Mouse (Mus musculus) limb, embryonic 15.5 days (tissue): ENCODE data around the gene Lgr4. TPM values are rescaled to one million over a fixed set of nuclear protein-coding genes. Genes with fewer than 3 reads are reported as not detected.
A peak's percentile ranks its signal among the peaks of the same experiment; 100 is the strongest.

Source experiments
- ATAC-seq: fragments of 200-750 bp; cut with Nextera tagmentation; 2 replicates; pipeline ENCODE4 v1.8.0; 2017; ENCODE audit warnings: low read depth, moderate TSS enrichment; ENCODE audit not compliant: insufficient number of reproducible peaks, low FRiP score, low TSS enrichment
- H3K27ac ChIP-seq: fragments of 300-500 bp; sonication (generic); 2 replicates; pipeline ENCODE4 v1.5.1; 2015; ENCODE audit warnings: moderate library complexity, mild to moderate bottlenecking, inconsistent platforms
- H3K27me3 ChIP-seq: fragments of 300-500 bp; sonication (generic); 2 replicates; pipeline ENCODE4 v1.6.1; 2015; ENCODE audit warnings: inconsistent platforms
- H3K36me3 ChIP-seq: fragments of 300-500 bp; sonication (generic); 2 replicates; pipeline ENCODE4 v1.6.1; 2015; ENCODE audit warnings: inconsistent platforms
- H3K4me1 ChIP-seq: fragments of 300-500 bp; sonication (generic); 2 replicates; pipeline ENCODE4 v1.6.1; 2015; ENCODE audit warnings: inconsistent platforms
- H3K4me2 ChIP-seq: fragments of 300-500 bp; sonication (generic); 2 replicates; pipeline ENCODE4 v1.6.1; 2015; ENCODE audit warnings: mild to moderate bottlenecking, inconsistent platforms
- H3K4me3 ChIP-seq: fragments of 300-500 bp; sonication (generic); 2 replicates; pipeline ENCODE4 v1.5.1; 2015; ENCODE audit warnings: mild to moderate bottlenecking, inconsistent platforms
- H3K9ac ChIP-seq: fragments of 300-500 bp; sonication (generic); 2 replicates; pipeline ENCODE4 v1.6.1; 2015; ENCODE audit warnings: inconsistent platforms
- H3K9me3 ChIP-seq: fragments of 300-500 bp; sonication (generic); 2 replicates; pipeline ENCODE4 v1.6.1; 2016; ENCODE audit warnings: inconsistent platforms
- WGBS: fragments of 180-500 bp; shearing (Covaris S2); methylation state at CpG from one replicate; pipeline ENCODE4 v1.1.7; 2015; 5-methylcytosine and 5-hydroxymethylcytosine counted together
- polyA plus RNA-seq: library from polyadenylated mRNA; unstranded; fragments of >200 nt; fragmentation: Nextera tagmentation; extraction: Ambion mirVana; gene quantifications from 2 replicates; pipeline ENCODE4 v1.2.1, GENCODE M21; 2015

Gene Lgr4
- polyA plus RNA-seq, 1 experiment from 2014 or later: 15.1 TPM

DNA sequence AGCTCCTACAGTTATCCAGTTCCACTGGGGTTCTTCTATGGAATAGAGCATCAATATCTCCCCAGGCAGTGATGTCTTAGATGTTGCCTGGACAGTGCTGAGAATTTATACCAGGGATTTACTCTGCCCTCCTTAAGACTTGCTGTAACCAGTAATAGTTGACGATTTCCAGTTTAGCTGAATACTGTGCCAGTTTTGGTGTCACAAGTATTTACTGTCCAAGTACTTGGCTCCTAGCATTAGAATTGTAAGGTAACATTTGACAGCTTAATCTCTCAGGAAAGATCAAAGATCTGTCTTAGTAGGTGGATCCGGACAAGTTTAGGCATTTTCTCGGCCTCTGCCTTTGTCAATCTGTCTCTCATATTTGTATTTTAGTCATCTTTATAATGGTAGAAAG, 5.6 kb downstream of the Lgr4 start:
- no peak overlapping the region for H3K4me2 ChIP-seq
- peaks cover 5% of the 10 kb centered on the region; the same call in 1 of the 2 replicates for H3K36me3 ChIP-seq

GRCm38 (mm10) chr2:109923945-109924344, 6.5 kb downstream of the Lgr4 start:
- H3K4me1 ChIP-seq: peaks cover 24% of the 10 kb centered on the region
- ATAC-seq: no peak
- no peak overlapping the region for H3K27ac ChIP-seq
- no peaks in the 10 kb centered on the region for H3K27me3 ChIP-seq
- H3K36me3 ChIP-seq: peaks cover 5% of the 10 kb centered on the region; the same call in 1 of the 2 replicates
- 80% methylated on average over 3 of the region's 3 CpGs for WGBS
- H3K9ac ChIP-seq: no peak overlapping the region
- H3K4me3 ChIP-seq: no peak overlapping the region
- no peaks in the 10 kb centered on the region for H3K9me3 ChIP-seq
- H3K4me2 ChIP-seq: no peak overlapping the region

More for the DNA sequence above, 5.6 kb downstream of the Lgr4 start:
- Histone ChIP-seq H3K9ac (no peak overlapping the region), H3K9me3 (no peaks in the 10 kb centered on the region), H3K27ac (no peak overlapping the region), H3K4me1 (peaks cover 31% of the 10 kb centered on the region), H3K4me3 (no peak overlapping the region), H3K27me3 (no peaks in the 10 kb centered on the region)
- ATAC-seq: no peak
- WGBS: 78% methylated on average over 3 of the region's 3 CpGs

GRCm38 (mm10) chr2:109926984-109927383, 9.5 kb downstream of the Lgr4 start:
- no peaks in the 10 kb centered on the region for H3K27me3 ChIP-seq
- peaks cover 5% of the 10 kb centered on the region; the same call in 1 of the 2 replicates for H3K36me3 ChIP-seq
- H3K9me3 ChIP-seq: no peaks in the 10 kb centered on the region
- no peak overlapping the region for H3K4me3 ChIP-seq
- no peak for ATAC-seq
- 86% methylated on average over 4 of the region's 4 CpGs for WGBS
- no peak overlapping the region for H3K9ac ChIP-seq
- no peak overlapping the region for H3K4me2 ChIP-seq
- H3K4me1 ChIP-seq: peaks cover 11% of the 10 kb centered on the region
- no peak overlapping the region for H3K27ac ChIP-seq

GRCm38 (mm10) chr2:109927446-109927845, 10.0 kb downstream of the Lgr4 start:
- H3K36me3 ChIP-seq: peaks cover 5% of the 10 kb centered on the region; the same call in 1 of the 2 replicates
- no peak overlapping the region for H3K4me2 ChIP-seq
- no peak overlapping the region for H3K4me3 ChIP-seq
- H3K4me1 ChIP-seq: peaks cover 16% of the 10 kb centered on the region
- ATAC-seq: no peak
- no peaks in the 10 kb centered on the region for H3K27me3 ChIP-seq
- H3K9ac ChIP-seq: no peak overlapping the region
- no peak overlapping the region for H3K27ac ChIP-seq
- WGBS: 81% methylated on average over 7 of the region's 7 CpGs
- H3K9me3 ChIP-seq: no peaks in the 10 kb centered on the region

- Histone ChIP-seq H3K36me3 (peaks cover 5% of the 10 kb centered on the region; the same call in 1 of the 2 replicates), H3K4me1 (peaks cover 20% of the 10 kb centered on the region), H3K9ac (no peak overlapping the region), H3K4me3 (no peak overlapping the region), H3K4me2 (no peak overlapping the region), H3K27me3 (no peaks in the 10 kb centered on the region), H3K9me3 (no peaks in the 10 kb centered on the region), H3K27ac (no peak overlapping the region)
- no peak for ATAC-seq
Measured at GRCm38 (mm10) chr2:109927876-109928275, 10.4 kb downstream of the Lgr4 start.

- H3K4me3 ChIP-seq: no peak overlapping the region
- no peak for ATAC-seq
- peaks cover 5% of the 10 kb centered on the region; the same call in 1 of the 2 replicates for H3K36me3 ChIP-seq
- no peaks in the 10 kb centered on the region for H3K9me3 ChIP-seq
- H3K4me1 ChIP-seq: peaks cover 20% of the 10 kb centered on the region
- WGBS: 69% methylated on average over 4 of the region's 4 CpGs
- no peak overlapping the region for H3K27ac ChIP-seq
- no peaks in the 10 kb centered on the region for H3K27me3 ChIP-seq
- no peak overlapping the region for H3K4me2 ChIP-seq
- H3K9ac ChIP-seq: no peak overlapping the region
Measured at GRCm38 (mm10) chr2:109928791-109929190, 11.3 kb downstream of the Lgr4 start.

- no peaks in the 10 kb centered on the region for H3K9me3 ChIP-seq
- no peak for ATAC-seq
- H3K27ac ChIP-seq: no peak overlapping the region
- H3K27me3 ChIP-seq: no peaks in the 10 kb centered on the region
- H3K9ac ChIP-seq: no peak overlapping the region
- no peak overlapping the region for H3K4me3 ChIP-seq
- H3K4me1 ChIP-seq: peaks cover 20% of the 10 kb centered on the region
- peaks cover 5% of the 10 kb centered on the region; the same call in 1 of the 2 replicates for H3K36me3 ChIP-seq
- 67% methylated on average over 3 of the region's 3 CpGs for WGBS
- no peak overlapping the region for H3K4me2 ChIP-seq
Measured at GRCm38 (mm10) chr2:109929256-109929655, 11.8 kb downstream of the Lgr4 start.

- ATAC-seq: no peak
- H3K36me3 ChIP-seq: peaks cover 5% of the 10 kb centered on the region; the same call in 1 of the 2 replicates
- H3K4me2 ChIP-seq: no peak overlapping the region
- H3K27me3 ChIP-seq: no peaks in the 10 kb centered on the region
- peaks cover 20% of the 10 kb centered on the region for H3K4me1 ChIP-seq
- H3K4me3 ChIP-seq: no peak overlapping the region
- H3K9ac ChIP-seq: no peak overlapping the region
- H3K27ac ChIP-seq: no peak overlapping the region
- H3K9me3 ChIP-seq: no peaks in the 10 kb centered on the region
- WGBS: 92% methylated on average over 5 of the region's 5 CpGs
Measured at GRCm38 (mm10) chr2:109930366-109930765, 12.9 kb downstream of the Lgr4 start.

GRCm38 (mm10) chr2:109930771-109931170, 13.3 kb downstream of the Lgr4 start:
- Histone ChIP-seq H3K9me3 (no peaks in the 10 kb centered on the region), H3K4me1 (peaks cover 20% of the 10 kb centered on the region), H3K27ac (no peak overlapping the region), H3K9ac (no peak overlapping the region), H3K36me3 (peaks cover 3% of the 10 kb centered on the region; the same call in 1 of the 2 replicates), H3K27me3 (no peaks in the 10 kb centered on the region), H3K4me2 (no peak overlapping the region), H3K4me3 (no peak overlapping the region)
- no peak for ATAC-seq
- WGBS: 94% methylated on average over 4 of the region's 4 CpGs

DNA sequence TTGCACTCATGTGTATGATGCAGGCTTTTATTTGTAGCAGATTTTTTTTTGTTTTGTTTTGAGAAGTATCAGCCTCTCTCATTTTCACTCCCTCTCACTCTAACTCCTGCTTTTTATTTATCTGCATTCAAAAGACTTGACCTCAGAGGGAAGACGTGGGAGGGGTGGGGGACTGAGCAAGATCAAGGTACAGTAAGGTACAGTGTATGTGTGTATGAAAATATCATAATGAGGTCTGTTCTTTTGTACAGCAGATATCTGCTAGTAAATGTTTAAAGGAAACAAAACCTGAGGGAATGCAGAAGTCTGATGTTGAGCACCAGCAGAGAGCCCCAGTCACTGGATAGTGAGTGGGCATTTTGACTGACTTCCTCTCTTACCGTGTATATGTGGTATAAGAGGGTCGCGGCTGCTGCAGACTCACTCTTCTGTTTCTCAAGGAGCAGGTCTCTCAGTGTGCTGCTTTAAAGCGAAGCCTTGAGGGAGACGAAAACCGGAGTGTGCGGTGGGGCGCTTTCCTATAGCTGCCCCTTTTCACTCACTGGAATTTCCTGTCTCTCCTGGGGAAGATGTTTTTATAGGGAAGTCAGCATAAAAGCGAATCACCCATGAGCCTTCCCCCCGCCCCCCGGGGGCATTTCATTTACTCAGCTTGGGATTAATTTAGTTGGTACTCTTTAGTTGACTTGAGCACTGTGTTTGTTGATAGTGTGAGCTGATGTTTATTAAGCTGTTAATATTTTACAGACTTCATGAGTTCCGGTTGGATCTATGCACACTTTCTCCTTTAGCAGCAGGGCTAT, 14.7 kb downstream of the Lgr4 start:
- H3K27me3 ChIP-seq: no peaks in the 10 kb centered on the region
- no peaks in the 10 kb centered on the region for H3K36me3 ChIP-seq
- no peaks in the 10 kb centered on the region for H3K9me3 ChIP-seq
- H3K4me2 ChIP-seq: 0 out of 2 replicates have a peak overlapping the region, but pooled peaks have one; percentile 20
- peaks cover 20% of the 10 kb centered on the region for H3K4me1 ChIP-seq
- H3K9ac ChIP-seq: no peak overlapping the region
- no peak overlapping the region for H3K4me3 ChIP-seq
- ATAC-seq: no peak
- 18% methylated on average over 13 of the region's 13 CpGs for WGBS
- H3K27ac ChIP-seq: no peak overlapping the region; the same call in 1 of the 2 replicates

DNA sequence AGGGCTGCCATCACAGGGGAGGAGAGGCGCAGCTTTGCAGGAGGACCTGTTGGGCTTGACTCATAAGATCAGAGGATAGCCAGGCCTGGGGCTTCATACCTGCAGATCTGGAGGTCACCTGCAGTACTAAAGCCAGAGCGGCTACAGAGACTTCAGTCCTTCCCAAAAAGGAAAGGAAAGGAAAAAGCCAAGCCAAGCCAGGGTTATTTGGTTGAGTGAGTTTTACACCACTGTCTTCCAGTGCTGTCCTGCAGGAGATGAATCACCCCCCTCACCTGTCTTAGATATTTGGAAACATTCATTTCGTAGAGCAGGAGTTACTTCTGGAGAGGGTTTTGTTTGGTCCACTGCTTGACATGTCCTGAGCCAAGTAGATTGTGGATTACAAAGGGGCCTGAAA, 15.7 kb downstream of the Lgr4 start:
- WGBS: 68% methylated on average over 3 of the region's 3 CpGs
- Histone ChIP-seq H3K4me1 (peaks cover 20% of the 10 kb centered on the region), H3K27me3 (no peaks in the 10 kb centered on the region), H3K36me3 (no peaks in the 10 kb centered on the region), H3K9me3 (no peaks in the 10 kb centered on the region), H3K9ac (no peak overlapping the region), H3K4me3 (no peak overlapping the region), H3K4me2 (no peak overlapping the region), H3K27ac (no peak overlapping the region)
- no peak for ATAC-seq

DNA sequence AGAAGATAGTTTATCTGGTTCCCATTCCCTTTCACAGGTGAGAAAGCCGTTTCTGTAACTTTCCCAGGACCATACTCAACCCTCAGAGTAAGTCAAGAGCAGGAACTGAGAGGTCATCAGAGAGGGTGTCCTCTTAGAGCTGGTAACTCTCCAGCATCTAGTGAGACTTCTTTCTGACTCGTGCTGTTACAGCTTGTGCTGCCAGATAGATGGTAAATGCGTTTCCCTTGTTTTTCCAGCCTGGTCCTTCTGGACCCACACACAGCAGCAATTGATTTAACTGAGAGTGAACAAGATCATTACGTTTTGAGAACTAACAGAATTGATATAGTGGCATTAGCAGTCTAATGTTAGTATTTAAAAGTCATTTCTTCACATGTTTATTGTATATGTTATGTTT, 16.6 kb downstream of the Lgr4 start:
- H3K4me1 ChIP-seq: peaks cover 20% of the 10 kb centered on the region
- H3K36me3 ChIP-seq: no peaks in the 10 kb centered on the region
- H3K4me3 ChIP-seq: no peak overlapping the region
- WGBS: 54% methylated on average over 4 of the region's 4 CpGs
- H3K27ac ChIP-seq: no peak overlapping the region
- no peak for ATAC-seq
- no peaks in the 10 kb centered on the region for H3K9me3 ChIP-seq
- H3K27me3 ChIP-seq: no peaks in the 10 kb centered on the region
- H3K4me2 ChIP-seq: no peak overlapping the region
- no peak overlapping the region for H3K9ac ChIP-seq
